ENCODE assay signal across 8 mouse cellular contexts in the genomic region with DNA sequence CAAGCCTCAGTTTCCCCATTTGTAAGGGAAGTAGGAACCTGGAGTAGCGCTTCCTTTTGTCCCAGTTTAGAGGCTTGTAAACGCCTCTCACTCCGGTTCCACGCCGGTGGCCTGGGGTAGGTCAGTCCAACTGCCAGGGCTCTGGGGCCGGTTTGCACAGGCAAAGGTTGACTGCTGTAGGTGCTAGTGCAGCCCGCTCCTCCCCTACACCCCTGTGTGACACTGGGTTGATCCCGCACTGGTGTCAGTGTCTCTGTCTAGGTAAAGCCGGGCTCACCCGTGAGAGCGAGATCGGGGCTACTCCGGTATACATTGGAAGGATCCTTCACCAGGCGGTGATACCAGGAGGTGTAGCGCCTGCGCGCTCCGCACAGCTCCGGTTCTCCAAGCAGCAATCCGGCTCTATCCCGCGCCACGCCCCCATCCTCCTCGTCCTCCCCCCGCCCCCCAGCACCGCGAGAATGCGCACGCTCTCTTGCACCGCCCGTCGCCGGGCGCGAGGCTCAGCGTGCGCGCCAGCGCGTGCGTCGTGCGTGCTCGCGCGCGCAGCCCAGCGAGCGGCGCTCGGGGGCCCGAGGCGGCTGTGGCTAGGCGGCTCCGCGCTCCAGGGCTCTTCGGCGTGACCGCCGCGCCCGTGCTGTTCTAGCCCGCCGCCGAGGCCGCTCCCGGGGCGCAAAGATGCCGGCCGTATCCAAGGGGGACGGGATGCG. TPM values are rescaled to one million over a fixed set of nuclear protein-coding genes. Genes with fewer than 3 reads are reported as not detected.
DNase-seq lines count a peak whose midpoint lies in the region; ATAC-seq and TF ChIP-seq lines count a peak whose summit lies in the region.

A gene (plus strand): TSS at position 492 of the 710 bp plus-strand sequence.

- TF ChIP-seq CTCF in Patski (IDR thresholded peaks at IDR 0.05): no peak

- POLR2A ChIA-PET in Patski (lab: Charles Lee): interaction anchor here (1.0 kb wide), 1 partner anchor 21 kb away, joined by 3 read pairs; no protein-coding TSS in a partner anchor

- H3K36me3 ChIP-seq in hindbrain, embryonic 14.5 days (replicated peaks; ENCODE audit: control insufficient read depth, insufficient read depth): peaks cover 4% of the 10 kb centered on the region; the same call in 1 of the 2 replicates

- peak; percentile 83 for ATAC-seq in Patski
- peak; percentile 95 for ATAC-seq in hindbrain, embryonic 14.5 days (ENCODE audit: low FRiP score)

- in situ Hi-C loops in Patski (cut with MboI; ENCODE audit: low pct_unique_long_range_greater_than_20kb): loop anchor here (25.0 kb wide), 1 partner anchor 525 kb away; a partner anchor contains a TSS

- no peaks in the 10 kb centered on the region for H3K9me3 ChIP-seq in hindbrain, embryonic 14.5 days (ENCODE audit: control insufficient read depth, low read length)

- peaks cover 23% of the 10 kb centered on the region for H3K4me1 ChIP-seq in hindbrain, embryonic 14.5 days (replicated peaks; ENCODE audit: control insufficient read depth, insufficient read depth, low read length)

- CTCF ChIA-PET in Patski (lab: Charles Lee): interaction anchor here (1.0 kb wide), 1 partner anchor 11 kb away, joined by 3 read pairs; no protein-coding TSS in a partner anchor

- H3K4me3 ChIP-seq in hindbrain, embryonic 14.5 days (replicated peaks; ENCODE audit: low read length): peak within 1 kb of the TSS; percentile 75

- H3K9ac ChIP-seq in hindbrain, embryonic 14.5 days: peak within 1 kb of the TSS; percentile 88

- peak within 1 kb of the TSS; percentile 74 for H3K4me2 ChIP-seq in hindbrain, embryonic 14.5 days (replicated peaks)

- WGBS in hindbrain, embryonic 14.5 days: under 1% methylated on average over 65 of the region's 72 CpGs

- H3K27me3 ChIP-seq in Patski: no peaks in the 10 kb centered on the region
- H3K27me3 ChIP-seq in hindbrain, embryonic 14.5 days (ENCODE audit: control insufficient read depth, insufficient read depth, low read length): no peaks in the 10 kb centered on the region

- DNase-seq in Patski (ENCODE audit: low read depth, low spot score): peak; percentile 59
- DNase-seq in cerebellum, postnatal 14 days: peak; percentile 94 to 97
- peak; percentile 70 to 81 for DNase-seq in frontal cortex, postnatal 25 days (ENCODE audit: low spot score in 2 of 2)
- DNase-seq in hindbrain, embryonic 14.5 days (ENCODE audit: low spot score): peak; percentile 97
- peak; percentile 85 for DNase-seq in layer of hippocampus, postnatal 36 days
- peak; percentile 94 for DNase-seq in lung, postnatal 36 days
- peak; percentile 97 for DNase-seq in retina, postnatal 1 day
- DNase-seq in urinary bladder, adult 18-20 months (ENCODE audit: low spot score in 2 of 2): peak; percentile 79 to 85

- peak within 1 kb of the TSS; percentile 84 for H3K27ac ChIP-seq in hindbrain, embryonic 14.5 days

RNA-seq across cellular contexts. Expression of the gene that starts here (rescaled TPM):
- 76.4 TPM for polyA plus RNA-seq in Patski (2021)
- 104 TPM in 2 replicates for polyA plus RNA-seq in hindbrain, embryonic 14.5 days (2014; fragmentation: Nextera tagmentation; extraction: Ambion mirVana)
- 100 to 1,000 TPM; 231 to 245 TPM for total RNA-seq in layer of hippocampus, postnatal 36 days (2021)

Comparison
In these comparisons a context has a peak if more than half of its experiments do, and no peak if none do; other contexts are left out.
1. Peak in every context shown above with its lines: DNase-seq, ATAC-seq, H3K4me3 ChIP-seq and H3K27ac ChIP-seq.